Mouse (Mus musculus) heart, embryonic 13.5 days (tissue): ENCODE results near the gene Ttyh1. TPM values are rescaled to one million over a fixed set of nuclear protein-coding genes. Genes with fewer than 3 reads are reported as not detected.
A peak's percentile ranks its signal among the peaks of the same experiment; 100 is the strongest.

Experiments used
- ATAC-seq: fragments of 200-750 bp; cut with Nextera tagmentation; 2 replicates; pipeline ENCODE4 v1.8.0; 2017; ENCODE audit warnings: moderate TSS enrichment; ENCODE audit not compliant: insufficient number of reproducible peaks, low FRiP score, low TSS enrichment; ENCODE audit errors: extremely low read depth
- H3K27ac ChIP-seq: fragments of 300-500 bp; sonication (generic); replicated peaks from 2 replicates; pipeline ENCODE4 v1.5.1; 2015; ENCODE audit warnings: moderate library complexity, mild to moderate bottlenecking, inconsistent platforms
- H3K27me3 ChIP-seq: fragments of 300-500 bp; sonication (generic); replicated peaks from 2 replicates; pipeline ENCODE4 v1.6.1; 2015; ENCODE audit warnings: mild to moderate bottlenecking, inconsistent platforms
- H3K36me3 ChIP-seq: fragments of 300-500 bp; sonication (generic); 2 replicates; pipeline ENCODE4 v1.6.1; 2015; ENCODE audit warnings: mild to moderate bottlenecking, inconsistent platforms
- H3K4me1 ChIP-seq: fragments of 300-500 bp; sonication (generic); 2 replicates; pipeline ENCODE4 v1.6.1; 2015; ENCODE audit warnings: inconsistent platforms
- H3K4me2 ChIP-seq: fragments of 300-500 bp; sonication (generic); 2 replicates; pipeline ENCODE4 v1.6.1; 2015; ENCODE audit warnings: inconsistent platforms, mild to moderate bottlenecking, moderate library complexity
- H3K4me3 ChIP-seq: fragments of 300-500 bp; sonication (generic); 2 replicates; pipeline ENCODE4 v1.5.1; 2015; ENCODE audit warnings: moderate library complexity, mild to moderate bottlenecking, inconsistent platforms
- H3K9ac ChIP-seq: fragments of 300-500 bp; sonication (generic); 2 replicates; pipeline ENCODE4 v1.6.1; 2015; ENCODE audit warnings: inconsistent platforms, mild to moderate bottlenecking, moderate library complexity
- H3K9me3 ChIP-seq: fragments of 300-500 bp; sonication (generic); 2 replicates; pipeline ENCODE4 v1.6.1; 2016; ENCODE audit warnings: inconsistent platforms
- WGBS: fragments of 180-500 bp; shearing (Covaris S2); methylation state at CpG from one replicate; pipeline ENCODE4 v1.1.7; 2015; ENCODE audit warnings: mixed read lengths; 5-methylcytosine and 5-hydroxymethylcytosine counted together
- polyA plus RNA-seq: library from polyadenylated mRNA; unstranded; fragments of >200 nt; fragmentation: Nextera tagmentation; extraction: Ambion mirVana; gene quantifications from 2 replicates; pipeline ENCODE4 v1.2.1, GENCODE M21; 2015

Ttyh1 gene
- 0.88 and 1.0 TPM in 2 replicates for polyA plus RNA-seq

DNA sequence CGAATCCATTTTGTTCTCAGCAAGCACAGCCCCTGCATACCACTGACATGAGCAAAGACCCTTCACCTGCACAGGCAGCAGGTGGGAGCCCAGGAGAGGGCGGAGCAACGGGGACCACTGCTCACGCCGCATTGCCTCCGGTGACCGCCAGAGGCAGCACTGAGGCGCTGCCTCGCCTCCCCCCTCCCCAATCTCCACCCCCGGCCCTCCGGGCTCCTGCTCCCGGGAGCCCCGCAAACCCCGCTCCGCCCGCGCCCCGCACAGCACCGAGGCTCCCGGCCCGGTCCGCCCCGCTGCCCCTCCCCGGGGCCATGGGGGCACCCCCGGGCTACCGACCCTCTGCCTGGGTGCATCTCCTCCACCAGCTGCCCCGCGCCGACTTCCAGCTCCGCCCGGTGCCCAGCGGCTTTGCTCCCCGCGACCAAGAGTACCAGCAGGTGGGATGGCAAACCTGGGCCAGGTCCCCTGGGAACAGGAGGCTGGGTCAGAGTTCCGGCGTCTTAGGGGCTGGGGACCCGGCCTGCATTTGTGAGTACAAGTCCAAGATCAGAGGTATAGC is at the start of gene Ttyh1:
Ttyh1 (plus strand) TSS at position 65 of the 559 bp plus-strand sequence.
- under 1% methylated on average over 36 of the region's 37 CpGs for WGBS
- H3K4me2 ChIP-seq, result peak within 1 kb of the TSS; percentile 70
- H3K4me3 ChIP-seq, result peak within 1 kb of the TSS; percentile 51
- peaks cover 13% of the 10 kb centered on the region; the same call in 1 of the 2 replicates for H3K4me1 ChIP-seq
- peak within 1 kb of the TSS; percentile 72 for H3K9ac ChIP-seq
- no peaks in the 10 kb centered on the region for H3K36me3 ChIP-seq
- no peak within 1 kb of the TSS for H3K27ac ChIP-seq
- ATAC-seq, result no peak
- H3K9me3 ChIP-seq, result no peaks in the 10 kb centered on the region
- peaks cover 72% of the 10 kb centered on the region for H3K27me3 ChIP-seq

DNA sequence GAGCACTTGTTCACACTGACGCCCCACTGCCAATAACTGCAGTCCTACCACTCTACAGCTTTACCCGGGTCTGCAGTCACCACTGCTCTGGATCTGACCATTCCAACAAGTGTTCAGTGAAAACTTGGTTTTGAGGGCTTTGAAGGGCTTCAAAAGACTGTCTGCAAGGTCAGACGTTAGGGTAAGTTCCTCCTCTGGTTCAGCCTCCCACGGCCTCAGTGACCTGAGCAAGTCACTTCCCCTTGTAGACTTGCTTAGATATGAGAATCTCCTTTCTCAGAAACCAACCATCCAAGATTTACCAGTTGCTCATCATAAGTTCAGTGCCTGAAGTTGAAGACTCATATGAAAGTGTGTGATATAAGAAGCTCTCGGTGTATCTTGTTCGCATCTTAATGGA is 48.1 kb upstream of the Ttyh1 start:
- H3K27ac ChIP-seq, result no peak overlapping the region
- no peak overlapping the region for H3K4me3 ChIP-seq
- no peaks in the 10 kb centered on the region for H3K9me3 ChIP-seq
- H3K4me1 ChIP-seq, result no peaks in the 10 kb centered on the region
- H3K9ac ChIP-seq, result no peak overlapping the region
- 79% methylated on average over 6 of the region's 6 CpGs for WGBS
- H3K4me2 ChIP-seq, result no peak overlapping the region
- H3K27me3 ChIP-seq, result no peaks in the 10 kb centered on the region
- no peak for ATAC-seq
- H3K36me3 ChIP-seq, result no peaks in the 10 kb centered on the region

DNA sequence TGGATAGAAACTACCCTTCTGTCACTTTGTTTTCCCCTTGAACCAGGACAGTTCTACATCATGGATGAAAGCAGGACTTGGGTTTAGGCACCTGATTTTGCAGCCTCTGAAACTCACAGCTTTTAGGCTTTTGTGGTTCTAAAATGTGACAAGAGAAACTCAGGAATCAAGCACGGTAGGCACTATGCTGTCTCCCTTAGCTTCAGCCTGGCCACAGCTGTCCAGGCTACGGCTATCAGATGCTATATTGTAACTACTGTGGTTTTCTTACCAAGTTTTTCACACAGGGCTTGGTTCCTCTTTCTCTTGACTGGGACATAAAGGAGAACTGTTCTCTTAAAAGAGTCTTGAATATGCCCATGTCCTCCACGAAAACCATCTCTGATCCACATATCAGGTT is 46.1 kb upstream of the Ttyh1 start:
- ATAC-seq, result no peak
- no peaks in the 10 kb centered on the region for H3K9me3 ChIP-seq
- WGBS, result 62% methylated on average over 3 of the region's 3 CpGs
- no peak overlapping the region for H3K9ac ChIP-seq
- H3K36me3 ChIP-seq, result no peaks in the 10 kb centered on the region
- no peaks in the 10 kb centered on the region for H3K4me1 ChIP-seq
- no peak overlapping the region for H3K4me2 ChIP-seq
- no peak overlapping the region for H3K4me3 ChIP-seq
- no peak overlapping the region for H3K27ac ChIP-seq
- H3K27me3 ChIP-seq, result no peaks in the 10 kb centered on the region

DNA sequence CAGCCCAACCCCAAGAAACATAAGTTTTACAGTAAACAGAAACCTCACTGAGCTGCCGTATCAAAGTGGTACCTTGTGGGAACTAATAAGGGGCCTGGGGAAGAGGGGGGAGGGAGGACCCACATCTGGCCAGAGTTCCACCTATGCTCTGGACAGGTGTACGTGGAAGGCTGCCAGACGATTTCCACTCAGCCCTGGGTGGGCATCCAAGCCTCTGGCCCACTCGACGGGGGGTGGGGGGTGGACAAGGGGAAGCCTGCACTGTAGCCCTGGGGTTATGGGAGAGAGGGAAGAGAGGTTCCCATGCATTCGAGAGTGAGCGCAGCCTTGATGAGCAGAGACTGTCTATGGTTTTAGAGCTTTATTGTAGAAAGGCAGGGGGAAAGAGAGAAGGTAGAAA is 39.7 kb upstream of the Ttyh1 start:
- H3K36me3 ChIP-seq, result no peaks in the 10 kb centered on the region
- H3K9ac ChIP-seq, result no peak overlapping the region
- H3K4me1 ChIP-seq, result no peaks in the 10 kb centered on the region
- H3K4me3 ChIP-seq, result no peak overlapping the region
- H3K4me2 ChIP-seq, result no peak overlapping the region
- H3K27ac ChIP-seq, result no peak overlapping the region
- H3K9me3 ChIP-seq, result no peaks in the 10 kb centered on the region
- WGBS, result 80% methylated on average over 7 of the region's 7 CpGs
- no peak for ATAC-seq
- no peaks in the 10 kb centered on the region for H3K27me3 ChIP-seq

DNA sequence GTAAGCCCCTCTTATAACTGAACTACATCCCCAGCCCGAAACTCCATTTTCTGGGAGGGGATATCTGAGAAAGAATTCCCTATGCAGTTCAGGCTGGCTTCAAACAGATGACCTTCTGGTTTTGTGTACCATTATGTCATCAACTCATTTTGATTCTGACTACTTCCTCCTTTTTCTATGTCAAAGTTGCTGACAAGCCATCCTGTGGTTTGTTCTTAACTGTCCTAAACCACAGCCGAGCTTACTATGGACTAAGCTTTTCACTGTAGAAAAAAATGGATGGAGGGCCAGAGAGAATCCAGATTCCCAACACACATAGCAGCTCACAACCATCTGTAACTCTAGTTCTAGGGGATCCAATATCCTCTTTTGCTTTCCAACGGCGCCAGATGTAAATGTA is 38.7 kb upstream of the Ttyh1 start:
- WGBS, result 72% methylated on average over 4 of the region's 4 CpGs
- Histone ChIP-seq H3K9ac (no peak overlapping the region), H3K4me1 (no peaks in the 10 kb centered on the region), H3K4me2 (no peak overlapping the region), H3K36me3 (no peaks in the 10 kb centered on the region), H3K27ac (no peak overlapping the region), H3K9me3 (no peaks in the 10 kb centered on the region), H3K27me3 (no peaks in the 10 kb centered on the region), H3K4me3 (no peak overlapping the region)
- ATAC-seq, result no peak

DNA sequence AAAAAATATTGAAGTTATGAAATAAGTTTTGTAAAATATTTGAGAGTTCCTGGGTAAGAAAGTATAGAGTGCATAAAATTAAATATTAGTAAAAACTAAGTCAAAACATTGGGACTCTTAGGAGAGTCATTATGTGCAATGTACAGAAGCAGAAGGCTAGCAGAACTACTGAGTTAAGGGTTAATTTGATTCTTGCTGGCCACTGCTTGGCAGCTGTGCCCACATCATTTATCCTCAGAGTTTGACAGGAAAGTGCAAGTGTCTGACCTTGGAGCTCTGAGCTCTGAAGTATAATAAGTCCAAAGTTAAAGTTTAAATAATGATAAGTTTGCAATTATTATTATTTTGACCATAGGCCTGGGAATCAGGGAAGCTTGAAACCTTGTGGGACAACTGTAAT is 37.5 kb upstream of the Ttyh1 start:
- no peaks in the 10 kb centered on the region for H3K27me3 ChIP-seq
- no peaks in the 10 kb centered on the region for H3K36me3 ChIP-seq
- H3K4me3 ChIP-seq, result no peak overlapping the region
- no peak overlapping the region for H3K27ac ChIP-seq
- no peak overlapping the region for H3K4me2 ChIP-seq
- ATAC-seq, result no peak
- no peaks in the 10 kb centered on the region for H3K4me1 ChIP-seq
- no peak overlapping the region for H3K9ac ChIP-seq
- H3K9me3 ChIP-seq, result no peaks in the 10 kb centered on the region

DNA sequence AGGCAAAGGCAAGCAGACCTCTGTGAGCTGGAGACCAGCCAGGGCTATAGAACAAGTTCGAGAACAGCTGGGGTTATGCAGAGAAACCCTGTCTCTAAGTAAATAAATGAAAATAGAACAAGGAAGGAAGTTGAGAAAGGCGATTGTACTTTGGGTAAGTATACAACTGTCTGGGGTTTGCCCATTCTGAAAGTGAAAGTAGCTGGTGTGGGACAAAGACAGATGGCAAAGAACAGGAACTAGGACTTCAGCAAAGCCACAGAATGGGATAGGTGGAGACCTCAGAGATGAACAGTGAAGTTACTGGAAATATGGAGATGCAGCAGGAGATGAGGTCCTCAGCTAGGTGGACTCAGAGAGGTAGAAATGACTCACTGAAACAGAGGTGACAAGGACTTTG is 36.4 kb upstream of the Ttyh1 start:
- Histone ChIP-seq H3K9me3 (no peaks in the 10 kb centered on the region), H3K27me3 (no peaks in the 10 kb centered on the region), H3K36me3 (no peaks in the 10 kb centered on the region), H3K4me1 (no peaks in the 10 kb centered on the region), H3K4me2 (no peak overlapping the region), H3K27ac (no peak overlapping the region), H3K4me3 (no peak overlapping the region), H3K9ac (no peak overlapping the region)
- no peak for ATAC-seq
- 26% methylated on average over 2 of the region's 2 CpGs for WGBS

DNA sequence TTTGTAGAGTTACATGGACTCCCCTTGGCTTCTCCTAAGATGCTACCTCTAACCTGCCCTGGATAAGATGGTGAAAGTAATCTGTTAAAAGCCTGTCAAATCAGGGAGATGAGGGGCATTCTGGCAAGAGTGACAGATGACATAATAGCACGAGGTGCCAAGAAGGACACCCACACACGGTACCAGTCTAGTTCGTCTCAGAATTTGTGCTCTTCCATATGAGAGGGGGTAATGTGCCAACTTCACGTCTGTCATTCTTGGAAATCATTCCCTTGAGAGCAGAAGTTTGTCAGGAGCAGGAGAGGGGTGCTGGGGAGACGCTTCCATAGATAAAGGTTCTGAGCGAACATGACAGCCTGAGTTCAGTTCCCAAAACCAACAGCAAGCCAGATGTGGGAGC is 35.0 kb upstream of the Ttyh1 start:
- Histone ChIP-seq H3K4me3 (no peak overlapping the region), H3K27ac (no peak overlapping the region), H3K4me2 (no peak overlapping the region), H3K27me3 (no peaks in the 10 kb centered on the region), H3K4me1 (no peaks in the 10 kb centered on the region), H3K9me3 (no peaks in the 10 kb centered on the region), H3K9ac (no peak overlapping the region), H3K36me3 (no peaks in the 10 kb centered on the region)
- ATAC-seq, result no peak
- WGBS, result 59% methylated on average over 6 of the region's 6 CpGs

DNA sequence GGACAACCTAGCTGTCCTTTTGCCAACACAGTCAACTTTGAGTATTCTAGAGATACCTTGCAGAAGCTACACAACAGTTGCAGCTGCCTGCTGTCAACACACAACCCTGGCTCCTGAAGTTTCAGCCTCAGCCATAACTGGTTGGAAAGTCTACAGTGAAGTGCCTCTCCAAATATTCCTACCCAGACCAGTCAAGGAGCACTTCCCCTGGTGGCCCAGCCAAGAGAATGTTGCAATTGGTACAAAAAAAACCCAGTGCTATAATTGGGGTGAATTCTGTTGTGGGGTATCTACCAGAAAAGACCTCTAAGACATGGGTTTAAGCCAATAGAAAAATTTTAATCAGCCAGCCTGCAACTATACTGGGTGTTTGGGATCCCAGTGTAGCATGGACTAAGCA is 33.6 kb upstream of the Ttyh1 start:
- Histone ChIP-seq H3K36me3 (no peaks in the 10 kb centered on the region), H3K4me1 (no peaks in the 10 kb centered on the region), H3K27me3 (no peaks in the 10 kb centered on the region), H3K4me2 (no peak overlapping the region), H3K9me3 (no peaks in the 10 kb centered on the region), H3K27ac (no peak overlapping the region), H3K9ac (no peak overlapping the region), H3K4me3 (no peak overlapping the region)
- no peak for ATAC-seq

DNA sequence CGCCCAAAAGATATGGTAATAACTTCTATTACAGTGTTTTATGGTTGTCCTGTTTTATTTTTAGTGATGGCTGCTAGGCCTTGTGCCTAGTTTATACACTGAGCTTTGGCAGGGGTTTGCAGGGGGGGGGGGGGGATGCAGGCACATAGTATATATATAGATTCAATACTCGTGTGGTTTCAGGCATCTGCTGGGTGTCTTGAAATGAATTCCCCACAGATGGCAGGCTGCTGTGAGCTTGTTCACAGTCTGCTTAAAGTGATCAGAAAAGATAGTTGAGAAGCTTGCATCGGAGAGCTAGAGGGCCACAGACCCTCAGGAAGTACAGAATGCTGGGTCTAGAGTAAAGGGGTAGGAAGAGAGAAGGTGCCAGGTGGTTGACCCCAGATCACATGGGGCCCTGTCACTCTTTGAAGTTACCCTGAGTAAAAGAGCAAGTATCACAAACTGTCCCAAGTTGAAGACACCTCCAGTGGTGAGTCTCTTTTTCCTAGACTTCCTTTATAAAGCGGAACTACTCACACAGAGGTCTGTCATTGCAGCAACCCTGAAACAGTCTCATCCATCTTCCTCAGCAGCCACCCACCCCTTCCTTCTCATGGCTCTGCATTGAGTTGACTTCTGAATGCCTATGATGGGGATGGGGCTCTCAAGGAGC is 31.8 kb upstream of the Ttyh1 start:
- ATAC-seq, result no peak
- Histone ChIP-seq H3K27me3 (no peaks in the 10 kb centered on the region), H3K27ac (no peak overlapping the region), H3K4me3 (no peak overlapping the region), H3K9me3 (no peaks in the 10 kb centered on the region), H3K9ac (no peak overlapping the region), H3K36me3 (no peaks in the 10 kb centered on the region), H3K4me2 (no peak overlapping the region), H3K4me1 (peaks cover 8% of the 10 kb centered on the region; the same call in 1 of the 2 replicates)
- WGBS, result 61% methylated on average over 4 of the region's 4 CpGs

DNA sequence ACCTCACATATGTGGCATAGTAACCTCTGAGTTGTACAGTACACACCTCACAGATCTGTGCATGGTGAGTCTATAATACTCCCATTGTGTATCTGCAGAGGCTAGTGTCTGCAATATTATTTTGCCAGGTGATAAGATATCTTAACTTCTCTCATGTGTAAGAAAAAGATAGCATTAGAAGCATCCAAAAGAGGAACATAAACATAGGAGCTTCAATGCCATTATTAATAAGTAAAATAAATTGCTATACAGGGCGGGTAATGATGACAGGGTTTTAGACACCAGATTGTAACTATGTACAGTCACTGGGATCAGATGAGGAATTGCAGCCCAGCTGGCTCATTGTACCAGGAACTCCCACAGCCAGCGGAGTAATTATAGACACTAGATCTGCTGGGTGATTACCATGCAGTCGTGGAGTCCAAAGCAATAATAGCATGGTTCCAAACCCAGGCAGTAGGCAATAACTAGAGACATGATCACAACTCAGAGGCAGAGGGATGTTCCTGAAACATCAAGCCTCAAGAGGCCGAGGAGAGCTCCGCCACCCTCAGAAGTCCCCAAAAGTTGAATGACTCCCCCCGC is 31.2 kb upstream of the Ttyh1 start:
- no peak for ATAC-seq
- H3K9ac ChIP-seq, result no peak overlapping the region
- no peaks in the 10 kb centered on the region for H3K36me3 ChIP-seq
- H3K27me3 ChIP-seq, result no peaks in the 10 kb centered on the region
- no peak overlapping the region for H3K4me2 ChIP-seq
- no peaks in the 10 kb centered on the region for H3K9me3 ChIP-seq
- H3K4me3 ChIP-seq, result no peak overlapping the region
- WGBS, result 77% methylated on average over 6 of the region's 6 CpGs
- peaks cover 8% of the 10 kb centered on the region; the same call in 1 of the 2 replicates for H3K4me1 ChIP-seq
- no peak overlapping the region for H3K27ac ChIP-seq

DNA sequence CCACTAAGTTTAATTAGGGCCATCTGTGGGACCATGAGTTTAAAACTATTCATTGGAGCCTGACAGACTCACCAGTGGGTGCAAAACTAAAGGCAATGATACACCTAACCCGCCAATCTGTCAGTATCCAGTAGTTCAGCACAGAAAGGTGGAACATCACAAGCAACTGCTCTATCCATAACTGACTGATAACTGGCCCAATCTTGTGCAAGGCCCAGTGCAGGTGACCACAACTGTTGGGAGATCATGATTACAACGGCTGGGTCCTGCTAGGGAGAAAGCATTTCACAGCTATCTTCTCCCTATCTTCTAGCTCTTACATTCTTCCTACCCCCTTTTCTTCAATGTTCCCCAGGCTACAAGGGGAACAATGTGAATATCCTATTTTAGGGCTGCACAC is 30.5 kb upstream of the Ttyh1 start:
- ATAC-seq, result no peak
- Histone ChIP-seq H3K27ac (no peak overlapping the region), H3K9me3 (no peaks in the 10 kb centered on the region), H3K27me3 (no peaks in the 10 kb centered on the region), H3K4me1 (peaks cover 8% of the 10 kb centered on the region; the same call in 1 of the 2 replicates), H3K4me3 (no peak overlapping the region), H3K36me3 (no peaks in the 10 kb centered on the region), H3K4me2 (no peak overlapping the region), H3K9ac (no peak overlapping the region)
- WGBS, result 52% methylated on average over 2 of the region's 2 CpGs
